Mouse (Mus musculus): ENCODE measurements around the gene F930015N05Rik.

The F930015N05Rik gene

DNA sequence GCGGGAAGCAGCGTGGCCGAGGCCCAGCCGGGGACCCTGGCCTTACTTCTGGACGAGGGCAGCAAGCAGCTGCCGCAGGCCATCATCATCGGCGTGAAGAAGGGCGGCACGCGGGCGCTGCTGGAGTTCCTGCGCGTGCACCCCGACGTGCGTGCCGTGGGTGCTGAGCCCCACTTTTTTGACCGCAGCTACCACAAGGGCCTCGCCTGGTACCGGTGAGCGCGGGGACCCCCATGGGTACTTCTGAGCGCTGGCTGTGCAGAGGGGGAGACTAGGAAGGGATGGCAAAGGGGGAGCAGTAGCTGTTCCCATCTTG lies at the start of gene F930015N05Rik:
TSS of gene F930015N05Rik (minus strand) at position 242 of the 316 bp plus-strand sequence.
- in situ Hi-C loops (cut with MboI, MseI), result loop anchor here (25.0 kb wide), 1 partner anchor 499 kb away; no protein-coding TSS in a partner anchor

- in situ Hi-C loops (cut with MboI, MseI), result loop anchor here (25.0 kb wide), 1 partner anchor 1069 kb away; no protein-coding TSS in a partner anchor
Measured at GRCm38 (mm10) chr11:64481445-64481844, 45.0 kb upstream of the F930015N05Rik start.

- in situ Hi-C loops (cut with MboI, MseI), result no loop called here
Measured at GRCm38 (mm10) chr11:64473679-64474078, 37.2 kb upstream of the F930015N05Rik start.

DNA sequence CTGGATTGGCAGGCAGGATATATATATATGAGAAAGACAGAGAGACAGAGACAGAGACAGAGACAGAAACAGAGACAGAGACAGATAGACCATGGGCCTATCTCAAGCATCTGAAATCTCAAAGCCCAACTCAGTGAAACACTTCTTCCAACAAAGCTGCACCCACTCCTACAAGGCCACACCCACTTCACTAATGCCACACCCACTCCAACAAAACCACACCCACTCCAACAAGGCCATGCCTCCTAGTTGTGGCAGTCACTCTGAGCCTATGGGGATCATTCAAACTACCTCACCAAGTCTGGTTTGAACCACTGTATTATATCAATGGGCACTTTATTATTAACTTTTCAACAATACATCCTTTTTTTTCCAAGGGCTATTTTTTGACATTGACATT lies 34.2 kb upstream of the F930015N05Rik start:
- in situ Hi-C loops (cut with MboI, MseI), result no loop called here

DNA sequence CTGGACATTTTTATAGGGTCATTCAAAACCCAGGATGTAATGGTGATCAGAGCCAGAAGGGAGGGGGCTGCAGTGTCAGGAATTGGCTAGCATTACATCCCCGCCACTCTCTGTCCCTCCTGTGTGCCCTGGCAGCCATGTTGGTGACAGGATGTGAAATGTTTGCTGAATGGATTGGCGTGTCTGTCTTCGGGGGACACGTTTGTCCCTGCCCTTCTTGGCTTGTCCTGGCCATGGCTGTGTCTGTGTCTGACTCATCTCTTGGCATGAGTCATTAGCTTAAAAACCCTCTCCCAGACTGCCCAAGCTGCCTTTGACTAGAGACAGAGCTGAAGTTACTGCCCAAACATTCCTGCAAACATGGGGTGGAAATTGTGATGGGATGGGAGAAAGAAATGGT lies 32.3 kb upstream of the F930015N05Rik start:
- in situ Hi-C loops (cut with MboI, MseI), result no loop called here

- in situ Hi-C loops (cut with MboI, MseI), result no loop called here
Measured at GRCm38 (mm10) chr11:64461746-64462145, 25.3 kb upstream of the F930015N05Rik start.

- in situ Hi-C loops (cut with MboI, MseI), result loop anchor here (25.0 kb wide), 1 partner anchor 511 kb away; no protein-coding TSS in a partner anchor
Measured at GRCm38 (mm10) chr11:64448586-64449315, 12.3 kb upstream of the F930015N05Rik start.

DNA sequence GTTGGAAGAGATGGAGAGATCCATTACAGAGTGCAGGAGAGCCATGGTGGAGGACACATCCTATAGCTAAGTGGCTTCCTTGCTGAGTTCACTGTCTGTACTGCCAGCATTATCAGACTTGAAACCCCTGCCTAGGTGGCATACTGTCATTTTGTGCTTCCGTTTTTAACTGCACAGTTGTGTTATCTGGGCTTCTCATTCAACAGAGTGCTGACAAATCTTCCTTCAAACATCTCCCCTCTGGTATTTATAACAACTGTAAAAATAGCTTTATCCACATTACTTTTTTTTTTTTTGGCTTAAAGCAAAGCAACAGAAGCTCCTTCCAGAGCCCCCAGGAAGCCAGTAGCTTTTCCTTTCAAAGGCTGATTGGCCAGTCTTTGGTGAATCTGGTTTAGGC lies 8.8 kb upstream of the F930015N05Rik start:
- in situ Hi-C loops (cut with MboI, MseI), result loop anchor here (25.0 kb wide), 1 partner anchor 508 kb away; no protein-coding TSS in a partner anchor

- in situ Hi-C loops (cut with MboI, MseI), result loop anchor here (25.0 kb wide), 1 partner anchor 505 kb away; no protein-coding TSS in a partner anchor
Measured at GRCm38 (mm10) chr11:64442701-64443100, 6.2 kb upstream of the F930015N05Rik start.

DNA sequence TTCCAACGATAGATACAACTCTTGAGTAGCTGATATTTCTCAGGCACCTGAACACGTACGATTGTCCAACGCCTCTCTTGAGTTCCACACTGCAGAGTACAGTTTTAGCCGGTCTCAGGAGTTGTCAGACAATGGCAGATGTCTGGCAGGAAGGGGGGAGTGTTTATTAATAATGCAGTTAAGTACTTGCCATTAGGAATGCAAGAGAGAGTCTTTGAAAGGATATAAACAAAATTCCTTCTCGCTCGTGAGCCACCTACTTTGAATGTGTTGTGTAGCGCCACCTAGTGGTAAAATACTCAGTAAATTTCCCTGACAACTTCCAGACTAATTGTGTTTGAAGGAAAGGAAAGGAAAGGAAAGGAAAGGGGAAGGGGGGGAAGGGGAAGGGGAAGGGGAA lies 5.7 kb upstream of the F930015N05Rik start:
- in situ Hi-C loops (cut with MboI, MseI), result loop anchor here (25.0 kb wide), 1 partner anchor 505 kb away; no protein-coding TSS in a partner anchor

- in situ Hi-C loops (cut with MboI, MseI), result loop anchor here (25.0 kb wide), 1 partner anchor 502 kb away; no protein-coding TSS in a partner anchor
Measured at GRCm38 (mm10) chr11:64438909-64439308, 2.5 kb upstream of the F930015N05Rik start.

- in situ Hi-C loops (cut with MboI, MseI), result loop anchor here (25.0 kb wide), 1 partner anchor 500 kb away; no protein-coding TSS in a partner anchor
Measured at GRCm38 (mm10) chr11:64437721-64438120, 1.3 kb upstream of the F930015N05Rik start.

DNA sequence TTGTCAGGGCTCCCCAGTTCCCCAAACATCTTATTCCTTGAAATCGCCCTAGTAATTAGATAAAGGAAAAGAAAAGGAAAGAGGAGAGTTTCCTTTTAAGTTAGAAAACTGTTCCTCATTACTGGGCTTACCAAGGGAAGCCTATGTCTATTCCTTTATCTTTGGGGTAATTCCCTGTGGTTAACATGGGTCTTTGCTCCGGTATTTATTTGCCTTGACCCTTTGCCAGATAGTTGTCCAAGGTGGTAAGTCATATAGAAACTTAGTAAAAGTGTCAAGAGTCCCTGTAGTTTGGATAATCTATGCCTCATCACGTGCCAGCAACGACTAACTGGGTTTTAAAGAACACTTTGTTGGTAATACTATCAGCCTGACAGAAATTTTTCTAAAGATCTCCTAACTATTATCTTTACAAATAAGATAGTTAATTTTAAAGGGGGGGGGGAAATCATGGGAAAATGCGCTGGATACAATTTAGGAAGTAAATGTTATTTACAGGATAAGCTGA lies 392 bp upstream of the F930015N05Rik start:
- in situ Hi-C loops (cut with MboI, MseI), result loop anchor here (25.0 kb wide), 1 partner anchor 500 kb away; no protein-coding TSS in a partner anchor

DNA sequence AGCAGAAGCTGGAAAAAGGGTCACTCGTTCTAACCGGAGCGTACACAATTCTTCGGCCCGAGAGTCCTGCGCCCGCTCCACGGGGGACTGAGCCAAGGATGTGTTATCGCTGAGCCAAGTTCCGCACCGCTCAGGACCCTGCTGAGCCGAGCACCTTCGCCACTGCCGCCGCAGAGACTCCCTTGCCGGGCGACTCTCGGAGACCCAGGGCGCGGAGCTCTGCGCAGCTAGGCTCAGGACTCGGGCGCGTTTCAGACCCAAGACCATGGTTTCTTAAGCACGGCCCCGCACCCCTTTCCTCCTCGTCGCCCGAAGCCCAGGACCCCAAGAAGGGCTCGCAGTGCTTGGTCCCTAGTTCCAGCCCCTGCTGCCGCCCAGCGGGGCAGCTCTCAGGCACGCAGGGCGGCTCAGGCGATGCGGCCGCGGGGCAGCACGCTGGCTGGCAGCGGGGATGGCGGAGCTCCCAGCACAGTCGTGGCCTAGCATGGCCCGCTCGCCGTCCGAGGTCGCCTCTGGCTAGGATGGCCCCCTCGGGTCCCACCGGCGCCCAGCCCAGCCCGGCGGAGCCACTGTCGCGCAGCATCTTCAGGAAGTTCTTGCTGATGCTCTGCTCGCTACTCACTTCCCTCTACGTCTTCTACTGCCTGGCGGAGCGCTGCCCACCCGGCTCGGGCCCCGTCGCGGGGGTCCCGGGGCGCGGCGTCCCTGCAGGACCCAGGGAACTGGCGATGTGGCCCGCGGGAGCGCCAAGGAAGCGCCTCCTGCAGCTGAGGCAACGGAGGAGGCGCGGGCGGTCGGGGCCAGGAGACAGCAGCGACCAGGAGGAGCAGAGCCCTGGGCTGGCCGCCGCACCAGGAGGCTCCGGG lies 674 bp downstream of the F930015N05Rik start:
- in situ Hi-C loops (cut with MboI, MseI), result loop anchor here (25.0 kb wide), 1 partner anchor 498 kb away; no protein-coding TSS in a partner anchor

DNA sequence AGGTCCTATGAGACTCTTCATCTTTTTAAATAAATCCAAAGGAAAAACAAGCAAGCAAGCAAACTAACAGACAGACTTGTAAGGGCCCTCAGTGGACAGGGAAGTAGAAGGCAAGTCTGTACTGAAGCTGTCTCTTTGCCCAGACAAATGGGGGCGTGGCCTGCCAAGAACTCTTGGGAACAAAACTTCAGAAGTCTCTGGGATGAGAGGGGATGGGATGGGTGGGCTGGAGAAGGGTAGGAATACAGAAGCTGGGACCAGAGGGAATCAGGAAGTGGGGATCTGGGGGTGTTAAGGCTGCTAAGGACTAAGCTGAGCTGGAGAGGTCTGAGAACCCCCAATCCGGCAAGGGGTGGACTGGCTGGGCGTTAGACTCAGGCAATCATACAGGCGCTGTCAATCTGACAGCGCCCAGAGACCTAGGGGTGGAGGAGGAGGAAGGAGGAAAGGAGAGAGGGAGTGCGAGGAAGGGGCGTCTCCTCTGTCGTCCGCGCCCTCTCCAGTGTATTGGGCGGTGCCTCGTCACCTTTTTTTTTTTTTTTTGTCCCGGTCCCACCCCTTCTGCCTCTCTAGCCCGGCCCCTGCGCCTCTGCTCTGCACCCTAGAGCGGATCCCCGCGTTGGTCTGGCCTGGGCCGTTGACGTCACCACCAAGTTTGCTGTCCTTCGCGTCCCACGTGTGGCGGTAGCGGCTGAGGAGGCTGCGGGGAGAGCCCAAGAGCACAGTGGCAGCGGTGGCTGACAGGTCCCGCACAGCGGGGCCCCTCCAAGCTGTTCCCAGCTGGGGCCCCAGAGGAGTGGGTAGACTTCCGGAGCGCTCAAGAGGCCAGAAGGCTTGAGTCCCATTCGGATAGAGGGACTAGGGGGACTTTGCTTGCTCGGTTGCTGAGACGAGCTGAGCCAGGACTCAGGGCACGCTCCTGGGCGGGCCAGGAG lies 1.6 kb downstream of the F930015N05Rik start, which contains the start of gene Hs3st3a1:
TSS of gene Hs3st3a1 (plus strand) at position 722 of the 935 bp plus-strand sequence.
- in situ Hi-C loops (cut with MboI, MseI), result loop anchor here (25.0 kb wide), 1 partner anchor 498 kb away; no protein-coding TSS in a partner anchor

GRCm38 (mm10) chr11:64418969-64419368 lies 17.5 kb downstream of the F930015N05Rik start:
- in situ Hi-C loops (cut with MboI, MseI), result no loop called here

DNA sequence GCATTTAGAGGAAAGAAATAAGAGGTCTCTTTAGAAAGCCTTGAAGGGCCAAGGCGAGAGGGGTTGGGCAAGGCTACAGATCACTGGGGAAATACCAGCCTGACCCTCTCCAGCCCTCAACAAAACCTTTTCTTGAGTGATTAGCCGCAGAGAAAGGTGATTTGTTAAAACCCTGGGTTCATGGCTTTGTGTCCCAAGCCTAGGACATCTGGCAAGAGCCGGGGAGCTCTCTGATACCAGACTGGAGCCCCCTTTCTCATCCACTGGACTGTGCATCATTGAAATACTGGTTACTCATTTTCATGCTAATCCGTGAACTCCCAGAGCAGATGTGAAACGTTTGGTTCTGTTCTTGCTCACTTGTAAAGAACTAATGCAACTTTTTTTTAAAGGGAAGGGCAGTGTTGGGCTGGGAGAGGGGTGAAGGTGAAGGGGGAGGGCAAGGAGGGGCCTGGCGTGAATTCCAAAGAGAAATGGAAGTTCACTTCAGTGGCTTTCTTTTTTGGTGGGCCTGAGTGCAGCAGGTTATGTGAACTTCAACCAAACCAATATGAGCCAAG lies 35.8 kb downstream of the F930015N05Rik start:
- in situ Hi-C loops (cut with MboI, MseI), result no loop called here

DNA sequence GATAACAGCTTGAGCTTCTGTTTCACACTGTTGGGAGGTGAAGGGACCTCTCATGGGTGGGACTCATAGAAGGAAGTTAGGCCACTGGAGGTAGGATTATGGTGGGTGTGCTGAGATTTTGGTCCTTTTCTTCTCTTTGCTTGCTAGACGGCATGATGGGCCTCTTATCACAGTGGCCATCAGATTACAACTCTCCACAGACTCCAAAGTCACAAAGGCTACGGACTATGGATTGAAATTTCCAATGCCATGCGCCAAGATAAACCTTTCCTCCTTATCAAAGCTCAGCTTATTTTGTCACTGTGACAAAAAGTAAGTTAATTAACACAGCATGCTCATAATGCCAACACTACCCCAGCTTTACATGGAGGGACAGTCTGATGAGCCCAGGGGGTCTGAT lies 38.8 kb downstream of the F930015N05Rik start:
- in situ Hi-C loops (cut with MboI, MseI), result no loop called here

GRCm38 (mm10) chr11:64396949-64397348 lies 39.5 kb downstream of the F930015N05Rik start:
- in situ Hi-C loops (cut with MboI, MseI), result no loop called here

- in situ Hi-C loops (cut with MboI, MseI), result no loop called here
Measured at GRCm38 (mm10) chr11:64396331-64396881, 40.0 kb downstream of the F930015N05Rik start.

All from T-helper 2 cell (primary cell).